ENCODE assay signal across 21 mouse cellular contexts in the genomic region with DNA sequence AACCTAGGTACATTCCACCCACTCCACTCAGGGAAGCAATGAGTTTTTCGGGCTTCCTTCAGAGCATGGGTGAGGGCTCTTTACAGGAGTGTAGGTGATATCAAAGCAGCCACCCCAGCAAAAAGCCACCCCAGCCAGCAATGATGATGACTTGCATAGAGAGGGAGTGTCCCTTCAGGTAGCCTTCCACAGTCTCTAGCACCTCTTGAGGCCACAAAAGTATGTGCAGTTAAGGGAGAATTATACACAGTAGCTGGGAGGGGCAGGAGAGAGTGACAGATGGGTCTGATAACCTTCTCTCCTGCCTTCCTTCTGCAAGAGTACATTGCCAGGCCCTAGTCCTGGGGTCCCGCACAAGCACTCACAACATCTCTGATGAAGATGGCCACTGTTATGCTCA.
"Had no signal": no experiment of that assay in that cellular context is flagged by ENCODE, and none has a peak within 500 bp of the region (broad histone marks: within the 10 kb centered on the region; RNA-seq: fewer than 3 reads in every experiment).

No protein-coding gene starts in this region.

- ATAC-seq: midbrain, embryonic 15.5 days had no signal

- H3K9me3 ChIP-seq: limb, embryonic 10.5 days; limb, embryonic 13.5 days; liver, embryonic 15.5 days; midbrain, embryonic 12.5 days; midbrain, embryonic 15.5 days; neural tube, embryonic 12.5 days; neural tube, embryonic 15.5 days had no signal

- DNase-seq: kidney, adult 18-20 months; kidney, adult 9 months; kidney, postnatal 25 days; layer of hippocampus, postnatal 36 days; lung, embryonic 14.5 days; lung, postnatal 10 days; lung, postnatal 36 days; retina, postnatal 1 day; right cerebral cortex, postnatal 25 days; spleen, adult 18-20 months; thymus, adult 2 months; thymus, postnatal 14 days; thymus, postnatal 4 days had no signal

- H3K4me2 ChIP-seq: limb, embryonic 13.5 days; liver, embryonic 15.5 days; lung, embryonic 14.5 days; midbrain, embryonic 12.5 days; midbrain, embryonic 15.5 days; neural tube, embryonic 12.5 days; neural tube, embryonic 15.5 days had no signal

- H3K27me3 ChIP-seq: limb, embryonic 13.5 days; liver, embryonic 15.5 days; midbrain, embryonic 12.5 days; midbrain, embryonic 15.5 days; neural tube, embryonic 12.5 days; neural tube, embryonic 15.5 days had no signal

- H3K36me3 ChIP-seq: liver, embryonic 15.5 days; midbrain, embryonic 15.5 days; neural tube, embryonic 12.5 days had no signal

- H3K4me3 ChIP-seq: limb, embryonic 10.5 days; limb, embryonic 13.5 days; liver, embryonic 15.5 days; midbrain, embryonic 12.5 days; midbrain, embryonic 15.5 days; neural tube, embryonic 12.5 days; neural tube, embryonic 15.5 days had no signal

- H3K27ac ChIP-seq: kidney, postnatal 0 days; limb, embryonic 10.5 days; limb, embryonic 13.5 days; liver, embryonic 15.5 days; midbrain, embryonic 12.5 days; midbrain, embryonic 15.5 days; neural tube, embryonic 12.5 days; neural tube, embryonic 15.5 days had no signal

- H3K4me1 ChIP-seq: limb, embryonic 10.5 days; limb, embryonic 13.5 days; liver, embryonic 15.5 days; midbrain, embryonic 12.5 days; midbrain, embryonic 15.5 days; neural tube, embryonic 12.5 days; neural tube, embryonic 15.5 days had no signal

- H3K9ac ChIP-seq: limb, embryonic 13.5 days; liver, embryonic 15.5 days; lung, embryonic 14.5 days; midbrain, embryonic 12.5 days; midbrain, embryonic 15.5 days; neural tube, embryonic 12.5 days; neural tube, embryonic 15.5 days had no signal
